Mouse (Mus musculus): ENCODE measurements around the gene Rtn1.

GRCm38 (mm10) chr12:72229451-72230196 is 179.2 kb downstream of the Rtn1 start:
- TF ChIP-seq POLR2A (IDR thresholded peaks at IDR 0.05; ENCODE audit: insufficient read length, low read depth) = no peak
- no peak for TF ChIP-seq CEBPB (IDR thresholded peaks at IDR 0.05; ENCODE audit: insufficient read depth, poor library complexity, severe bottlenecking)
- no peak for TF ChIP-seq REST (IDR thresholded peaks at IDR 0.05; ENCODE audit: insufficient read depth, insufficient read length)
- no peak for TF ChIP-seq MAX (IDR thresholded peaks at IDR 0.05; ENCODE audit: low read depth)
- TF ChIP-seq TCF12 (IDR thresholded peaks at IDR 0.05; ENCODE audit: insufficient read depth, poor library complexity, severe bottlenecking) = no peak
- no peak for TF ChIP-seq USF1 (IDR thresholded peaks at IDR 0.05; ENCODE audit: low read depth)
- TF ChIP-seq POLR2AphosphoS2 (IDR thresholded peaks at IDR 0.05; ENCODE audit: insufficient read length, low read depth) = no peak
- no peak for TF ChIP-seq MYOD1 (IDR thresholded peaks at IDR 0.05; ENCODE audit: control insufficient read depth in 1 of 3, insufficient read length in 2 of 3, low read depth in 2 of 3)
- TF ChIP-seq MYOG (IDR thresholded peaks at IDR 0.05; ENCODE audit: control insufficient read depth in 1 of 3, insufficient read depth in 1 of 3, insufficient read length in 2 of 3, low read depth in 2 of 3) = no peak
- TF ChIP-seq SRF (IDR thresholded peaks at IDR 0.05; ENCODE audit: control insufficient read depth, insufficient read length, low read depth) = no peak
- no peak for TF ChIP-seq E2F4 (IDR thresholded peaks at IDR 0.05; ENCODE audit: insufficient read depth)
- TF ChIP-seq TCF3 (IDR thresholded peaks at IDR 0.05; ENCODE audit: insufficient read length, low read depth) = no peak

Data from myocyte (in vitro differentiated cells).